Mouse (Mus musculus): Measurements from ENCODE around the gene Tmem216.

Gene Tmem216

DNA sequence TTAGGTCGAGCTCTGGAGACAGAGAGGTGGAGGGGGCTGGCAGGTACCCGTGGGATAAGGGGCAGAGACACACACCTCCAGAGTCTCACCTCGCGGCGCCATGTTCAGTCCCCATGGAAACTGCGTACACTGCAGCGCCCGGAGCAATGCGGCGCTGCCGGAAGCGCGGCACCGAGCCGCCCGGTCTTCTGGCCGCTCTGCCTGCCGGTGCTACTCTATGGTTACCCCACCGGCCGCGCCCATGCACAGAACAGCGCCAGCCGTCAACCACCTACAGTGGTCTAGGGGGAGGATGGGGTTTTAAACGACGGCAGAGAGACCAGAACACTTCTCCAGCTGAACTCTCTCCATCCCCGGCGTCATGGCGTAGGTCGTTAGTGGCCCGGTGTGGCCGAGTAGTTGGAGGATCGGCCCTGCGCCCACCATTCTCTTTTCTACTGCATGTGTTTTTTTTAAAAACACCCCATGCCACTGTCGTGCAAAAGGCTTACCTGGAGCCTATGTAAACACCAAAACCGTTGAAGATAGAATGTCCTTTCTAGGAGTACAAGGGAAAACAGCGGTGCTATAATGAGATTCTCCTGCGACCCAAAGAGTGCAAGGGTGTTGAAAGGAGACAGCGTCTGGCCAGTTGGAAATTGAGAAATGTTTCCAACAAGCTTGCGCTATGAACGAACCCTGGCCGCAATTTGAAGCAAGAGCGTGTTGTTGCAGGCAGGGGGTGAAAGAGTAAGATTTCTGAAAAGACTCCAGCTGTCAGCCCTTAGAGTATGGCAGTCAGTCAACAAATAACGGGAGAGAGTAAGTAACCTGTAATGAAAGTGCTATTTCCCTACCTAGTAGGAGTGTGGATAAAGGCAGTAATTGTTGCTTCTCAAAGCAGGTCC lies at the start of gene Tmem216:
TSS of gene Tmem216 (minus strand) at position 615 of the 887 bp plus-strand sequence.
- peak; percentile 86 for DNase-seq (ENCODE audit: low spot score)

- peak; percentile 98 for DNase-seq (ENCODE audit: low spot score)
Measured at GRCm38 (mm10) chr19:10605293-10605900, 49.4 kb upstream of the Tmem216 start, which contains the start of the genes Ddb1 and Tkfc. Gene Ddb1 (plus strand): TSS chr19:10605327. Gene Tkfc (minus strand): TSS chr19:10605654.

GRCm38 (mm10) chr19:10604534-10604933 lies 48.5 kb upstream of the Tmem216 start:
- no peak for DNase-seq (ENCODE audit: low spot score)

GRCm38 (mm10) chr19:10603660-10604523 lies 47.9 kb upstream of the Tmem216 start:
- no peak for DNase-seq (ENCODE audit: low spot score)

- peak; percentile 84 for DNase-seq (ENCODE audit: low spot score)
Measured at GRCm38 (mm10) chr19:10602787-10603186, 46.7 kb upstream of the Tmem216 start.

DNA sequence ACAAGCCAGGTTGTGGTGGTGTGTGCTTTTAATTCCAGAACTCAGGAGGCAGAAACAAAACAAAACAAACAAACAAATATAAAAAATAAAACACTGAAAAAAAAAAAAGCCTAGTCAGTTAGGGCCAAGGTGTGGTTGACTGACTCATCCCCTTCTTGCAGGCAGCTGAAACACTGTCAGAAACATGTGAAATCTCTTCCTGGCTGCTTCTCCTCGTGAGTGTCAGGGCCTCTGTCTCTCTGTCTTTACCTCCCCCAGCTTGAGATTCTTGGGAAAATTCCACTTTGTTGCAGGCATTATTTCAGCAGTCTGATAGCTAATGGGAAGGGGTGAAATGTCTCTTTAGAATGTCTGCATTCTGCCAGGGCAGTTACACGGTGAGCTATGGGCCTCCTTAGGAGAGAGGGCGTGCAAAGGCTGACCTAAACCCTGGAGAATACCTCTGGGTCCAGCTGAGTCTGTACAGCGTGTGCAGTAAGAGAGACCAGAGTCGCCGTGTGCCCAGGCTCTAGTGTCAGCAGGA lies 46.3 kb upstream of the Tmem216 start:
- DNase-seq (ENCODE audit: low spot score) = no peak

DNA sequence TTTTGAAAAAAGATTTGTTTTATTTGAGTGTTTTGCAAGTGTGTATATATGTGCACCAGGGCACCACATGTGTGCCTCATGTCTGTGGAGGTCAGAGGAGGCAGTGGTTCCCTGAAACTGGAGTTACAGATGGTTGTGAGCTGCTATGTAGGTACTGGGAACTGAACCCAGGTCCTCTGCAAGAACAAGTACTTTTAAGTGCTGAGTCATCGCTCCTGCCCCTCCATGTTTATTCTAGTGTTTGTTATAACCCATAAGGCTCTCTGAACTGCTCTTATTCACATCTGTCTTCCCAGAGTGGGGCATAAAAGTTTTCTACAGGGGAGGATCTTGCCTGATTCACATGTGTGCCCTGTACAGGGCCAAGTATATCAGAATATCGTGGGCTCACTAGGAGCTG lies 43.6 kb upstream of the Tmem216 start:
- no peak for DNase-seq (ENCODE audit: low spot score)

DNA sequence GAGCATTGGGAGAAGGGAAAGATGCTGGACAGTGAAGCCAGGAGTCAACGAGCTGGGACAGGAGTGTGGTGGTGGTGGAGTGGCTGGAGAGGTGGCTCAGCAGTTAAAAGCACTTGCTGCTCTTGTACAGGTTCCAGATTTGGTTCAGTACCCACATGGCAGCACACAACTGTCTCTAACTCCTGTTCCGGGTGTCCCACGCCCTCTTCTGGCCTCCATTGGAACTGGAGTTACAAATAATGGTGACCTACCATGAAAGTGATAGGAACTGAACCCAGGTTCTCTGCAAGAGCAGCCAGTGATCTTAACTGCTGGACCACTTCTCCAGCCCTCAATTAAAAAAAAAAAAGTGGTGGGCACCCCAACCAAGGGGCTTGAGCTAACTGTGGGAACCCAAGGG lies 42.1 kb upstream of the Tmem216 start:
- DNase-seq (ENCODE audit: low spot score) = no peak

GRCm38 (mm10) chr19:10591659-10592377 lies 35.8 kb upstream of the Tmem216 start:
- DNase-seq (ENCODE audit: low spot score) = no peak

GRCm38 (mm10) chr19:10590301-10590700 lies 34.3 kb upstream of the Tmem216 start:
- DNase-seq (ENCODE audit: low spot score) = no peak

DNA sequence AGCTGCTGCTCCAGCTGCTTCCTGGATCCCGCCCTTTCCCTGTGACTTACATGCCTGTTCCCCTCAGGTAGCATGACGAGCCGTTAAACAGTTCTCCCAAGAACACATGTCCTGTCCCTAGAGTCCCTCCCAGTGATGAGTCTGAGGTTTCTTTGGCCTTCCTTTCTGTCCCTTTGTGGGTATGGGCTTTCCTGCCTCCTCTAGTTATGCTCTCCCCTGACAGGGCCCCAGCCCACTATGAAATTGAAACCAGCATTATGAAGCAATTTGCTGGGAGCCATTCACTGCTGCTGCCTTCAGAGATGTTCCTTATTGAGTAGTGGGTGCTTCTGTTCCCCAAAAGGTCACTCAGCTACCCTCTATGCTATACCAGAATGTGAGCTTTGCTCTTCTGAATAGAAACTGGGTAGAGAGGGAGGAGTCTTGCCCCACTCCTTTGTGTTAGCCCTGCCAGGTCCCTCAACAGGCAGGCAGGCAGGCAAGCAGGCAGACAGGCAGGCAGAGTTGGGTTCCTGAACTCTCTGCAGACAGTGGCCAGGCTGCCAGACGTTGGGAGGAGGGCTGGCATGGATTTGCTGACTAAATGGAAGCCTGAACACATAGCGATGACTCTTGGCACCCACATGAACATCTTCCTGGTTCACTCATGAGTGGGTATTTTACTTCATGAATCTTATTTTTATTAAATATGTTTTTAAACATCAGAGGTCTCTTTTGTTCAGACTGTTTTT lies 33.3 kb upstream of the Tmem216 start:
- no peak for DNase-seq (ENCODE audit: low spot score)

GRCm38 (mm10) chr19:10587231-10587630 lies 31.2 kb upstream of the Tmem216 start:
- DNase-seq (ENCODE audit: low spot score) = no peak

DNA sequence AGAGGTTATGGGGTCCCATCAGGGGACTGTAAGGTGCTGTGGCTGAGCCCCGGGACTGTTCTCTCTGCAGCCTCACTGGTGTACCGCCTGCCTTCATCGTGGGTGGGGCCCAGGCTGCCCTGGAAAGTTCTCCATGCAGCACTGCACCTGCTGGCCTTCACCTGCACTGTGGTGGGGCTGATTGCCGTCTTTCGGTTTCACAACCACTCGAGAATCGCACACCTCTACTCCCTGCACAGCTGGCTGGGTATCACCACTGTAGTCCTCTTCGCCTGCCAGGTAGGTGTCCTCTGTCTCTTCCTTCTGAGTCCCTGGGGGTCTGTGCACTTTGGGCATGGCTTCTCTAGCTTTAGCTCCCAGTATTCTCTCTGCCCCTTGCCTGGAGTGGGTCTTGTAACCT lies 29.1 kb upstream of the Tmem216 start:
- no peak for DNase-seq (ENCODE audit: low spot score)

DNA sequence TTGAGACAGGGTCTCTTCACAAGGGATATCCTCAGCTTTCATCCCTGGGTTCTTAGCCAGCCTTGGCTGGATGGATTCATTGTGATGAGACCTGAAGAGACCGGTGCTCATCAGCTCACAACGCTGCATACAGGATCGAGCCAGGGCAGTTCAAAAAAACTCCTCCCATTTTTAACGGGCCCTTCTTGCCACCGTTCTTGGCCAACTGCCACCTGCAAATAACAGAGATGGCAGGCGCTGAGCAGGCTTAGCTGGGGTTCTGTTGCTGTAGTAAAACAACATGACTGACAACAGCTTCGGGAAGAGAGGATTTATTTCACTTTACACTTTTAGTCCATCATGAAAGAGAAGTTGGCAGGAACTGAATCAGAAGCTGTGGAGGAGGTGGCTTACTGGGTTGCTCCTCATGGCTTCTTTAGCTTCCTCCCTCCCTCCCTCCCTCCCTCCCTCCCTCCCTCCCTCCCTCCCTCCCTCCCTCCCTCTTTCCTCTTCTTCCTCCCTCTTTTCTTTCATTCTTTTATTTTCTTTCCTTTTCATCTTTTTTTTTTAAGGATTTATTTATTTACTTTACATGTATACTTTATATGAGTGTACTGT lies 27.6 kb upstream of the Tmem216 start:
- DNase-seq (ENCODE audit: low spot score) = no peak

DNA sequence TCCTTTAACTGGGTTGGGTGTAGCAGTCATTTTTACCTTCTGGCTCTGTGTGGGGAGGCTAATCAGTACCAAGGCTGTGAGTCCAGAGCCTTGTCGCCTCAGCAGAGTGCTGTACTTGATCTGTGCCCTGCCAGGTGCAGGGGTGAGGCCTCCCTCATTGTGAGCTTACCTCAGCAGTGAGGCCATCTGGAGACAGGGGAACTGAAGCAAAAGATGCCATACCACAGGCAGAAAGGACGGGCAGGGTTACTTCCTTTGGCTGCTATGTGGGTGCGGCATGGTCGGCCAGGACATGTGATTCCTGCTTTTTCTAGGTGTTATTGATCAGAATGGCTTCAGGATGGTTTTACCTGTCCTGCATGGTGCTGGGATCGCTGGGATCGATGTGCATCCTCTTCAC lies 25.9 kb upstream of the Tmem216 start:
- DNase-seq (ENCODE audit: low spot score) = no peak

DNA sequence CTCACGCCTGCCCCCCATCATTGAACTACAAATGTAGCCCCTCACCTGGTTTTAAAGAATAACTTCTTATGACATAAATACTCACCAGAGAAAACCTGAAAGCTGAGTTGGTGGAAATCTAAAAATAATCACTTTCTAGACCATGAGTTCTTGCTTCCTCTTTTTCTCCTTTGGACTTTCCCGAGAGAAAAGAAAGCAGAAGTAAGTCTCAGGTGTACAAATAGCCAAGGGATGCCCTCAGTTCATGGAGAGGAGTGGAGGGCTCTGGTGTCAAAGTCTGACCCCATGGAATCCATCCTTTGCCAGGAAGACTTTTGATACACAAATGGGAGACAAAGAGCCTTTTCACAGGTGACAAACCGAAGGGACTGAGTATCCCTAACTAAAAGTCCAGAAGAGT lies 24.7 kb upstream of the Tmem216 start:
- no peak for DNase-seq (ENCODE audit: low spot score)

DNA sequence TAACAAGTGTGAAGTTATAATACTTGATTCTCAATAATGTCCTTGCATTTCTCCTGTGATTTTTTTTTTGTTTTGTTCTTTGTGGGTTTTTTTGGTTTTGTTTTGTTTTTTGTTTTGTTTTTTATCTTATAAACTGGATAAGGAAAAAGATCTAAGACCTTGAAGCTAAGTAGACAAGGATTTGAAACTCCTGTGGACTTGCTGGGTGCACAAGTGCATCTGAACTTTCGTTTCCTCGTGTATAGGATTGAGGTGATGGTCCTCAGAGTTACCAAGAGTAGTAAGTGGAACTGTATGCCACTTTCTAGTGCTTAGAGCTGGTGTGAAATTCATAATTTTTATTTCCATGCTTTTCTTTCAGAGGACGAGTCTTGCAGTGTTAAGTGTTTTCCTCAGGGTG lies 24.1 kb upstream of the Tmem216 start:
- DNase-seq (ENCODE audit: low spot score) = no peak

DNA sequence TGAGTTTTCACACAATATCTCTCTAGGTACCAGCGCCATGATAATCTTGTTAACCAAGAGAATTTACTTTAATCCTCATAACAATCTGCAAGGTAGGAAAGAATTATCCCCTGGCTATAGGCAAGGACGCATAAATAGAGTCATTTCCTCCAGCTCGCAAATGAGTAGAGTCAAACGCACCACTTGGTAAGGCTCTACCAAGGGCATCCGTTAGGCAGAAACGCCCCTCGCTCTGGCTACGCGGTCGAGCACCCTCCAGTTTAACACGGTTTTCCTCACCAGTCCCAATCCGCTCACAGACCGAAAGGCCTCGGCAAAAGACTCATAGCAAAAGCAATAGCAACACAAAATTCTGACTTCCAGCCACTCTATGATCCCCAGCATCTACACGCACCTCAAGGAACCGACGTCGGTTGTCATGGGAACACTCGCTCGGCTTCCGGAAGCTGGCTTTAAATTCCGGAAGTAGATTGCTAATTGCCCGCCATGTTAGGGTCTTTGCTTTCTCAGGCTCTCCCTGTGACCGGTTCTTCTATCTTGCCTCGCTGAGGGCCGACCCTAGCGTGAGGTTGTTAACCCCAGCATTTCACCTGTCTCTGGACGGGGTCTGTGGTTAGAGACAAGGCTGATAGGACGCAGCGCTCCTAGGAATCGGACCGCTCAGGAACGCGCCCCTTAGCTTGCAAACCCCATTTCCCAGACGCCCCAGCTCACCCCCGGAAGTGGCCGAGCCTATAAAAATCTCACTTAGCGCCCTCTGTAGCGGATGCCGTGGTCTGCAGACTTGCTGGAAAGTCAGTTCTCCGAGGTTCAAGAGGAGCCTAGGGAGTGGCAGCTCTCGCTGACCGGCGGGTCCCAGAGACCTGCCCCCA lies 20.9 kb upstream of the Tmem216 start, which contains the start of the genes Cyb561a3 and Tmem138:
TSS of gene Cyb561a3 (plus strand) at position 483 of the 872 bp plus-strand sequence.
TSS of gene Tmem138 (minus strand) at position 673 of the 872 bp plus-strand sequence.
- DNase-seq (ENCODE audit: low spot score) = peak; percentile 93

- no peak for DNase-seq (ENCODE audit: low spot score)
Measured at GRCm38 (mm10) chr19:10569627-10570026, 13.6 kb upstream of the Tmem216 start.
